Mouse (Mus musculus) CD8-positive naive resting alpha-beta T cell, adult 2 months (primary cell): Measurements from ENCODE around the gene Gm45716.

Experiments
- DNase-seq, 2 experiments: peaks; one replicate each; pipeline ENCODE4 v3.0.0; 2022; ENCODE audit warnings: low read depth in 2 of 2, low spot score in 2 of 2

Gm45716 gene

DNA sequence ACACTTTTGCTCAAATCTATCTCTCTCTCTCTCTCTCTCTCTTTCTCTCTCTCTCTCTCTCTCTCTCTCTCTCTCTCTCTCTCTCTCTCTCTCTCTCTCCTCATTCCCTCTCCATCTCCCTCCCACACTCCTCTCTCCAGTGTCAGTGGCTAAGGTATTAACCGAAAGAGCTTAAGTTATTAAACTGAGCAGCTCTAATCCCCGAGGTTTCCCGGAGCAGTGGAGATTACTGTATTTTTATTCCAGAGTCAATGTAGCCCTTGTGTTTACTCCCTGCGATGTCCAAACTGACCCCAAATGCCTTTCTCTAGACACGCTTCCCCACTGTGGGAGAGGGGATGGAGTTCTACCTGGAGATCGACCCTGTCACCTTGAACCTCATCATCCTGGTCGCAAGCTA lies at the start of gene Gm45716:
Gene Gm45716, plus strand, starts transcription at position 243 of the 400 bp plus-strand sequence.
- no peak for DNase-seq

DNA sequence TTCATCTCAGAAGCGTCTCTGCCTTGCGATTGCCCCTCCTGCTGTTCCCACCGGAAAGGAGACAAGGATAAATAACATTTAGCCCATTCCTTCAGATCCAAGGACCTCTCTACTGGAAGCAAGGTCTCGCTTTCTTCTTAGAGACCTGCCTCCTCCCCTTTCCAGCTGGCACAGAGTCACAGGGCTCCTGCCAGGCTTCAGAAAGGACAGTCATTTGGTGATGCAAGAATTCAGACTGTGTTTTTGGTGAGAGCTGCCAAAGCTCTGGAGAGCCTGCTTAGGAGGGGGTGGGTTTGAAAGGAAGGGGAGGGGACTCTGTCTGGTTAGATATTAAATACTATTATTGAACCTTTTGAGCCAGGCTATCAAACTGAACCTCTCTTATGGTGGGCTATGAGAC lies 45.1 kb upstream of the Gm45716 start:
- no peak for DNase-seq

- DNase-seq, result no peak
Observed at GRCm38 (mm10) chr11:90142936-90143335, 44.5 kb upstream of the Gm45716 start.

DNA sequence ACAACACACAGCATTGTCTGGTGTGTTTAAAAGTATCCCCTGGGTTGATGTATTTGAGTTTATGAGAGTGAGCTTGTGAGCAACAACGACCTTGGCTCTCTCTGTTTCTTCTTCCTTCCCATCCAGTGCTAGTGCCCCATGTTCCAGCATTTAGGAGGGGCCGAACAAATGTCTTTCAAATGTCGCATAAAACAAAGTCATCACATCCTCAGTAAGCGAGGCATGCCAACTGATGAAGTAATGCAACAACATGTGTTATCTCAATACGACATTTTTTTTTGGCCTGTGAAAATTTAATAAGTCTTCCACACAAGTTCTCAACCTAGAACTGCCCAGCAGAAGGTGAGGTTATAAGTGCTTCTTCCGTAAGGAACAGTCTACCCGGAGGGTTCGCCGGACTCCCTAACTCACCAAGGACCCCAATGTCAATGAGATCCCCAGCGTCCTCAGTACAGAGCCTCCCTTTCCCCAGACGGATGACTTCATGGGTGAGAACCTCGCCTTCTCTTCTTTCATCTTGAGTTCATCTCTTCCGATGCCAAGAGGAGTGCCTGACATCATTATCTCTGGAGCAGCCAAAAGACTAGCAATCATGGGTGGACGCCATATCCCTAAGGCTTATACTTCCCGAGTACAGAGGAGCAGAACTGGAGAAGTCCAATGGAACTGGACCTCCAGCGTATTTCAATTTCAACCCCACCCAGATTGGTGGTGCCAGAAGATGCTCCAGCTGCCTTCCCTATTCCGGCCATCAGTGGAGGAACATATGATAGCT lies 41.2 kb upstream of the Gm45716 start:
- DNase-seq, result no peak

- DNase-seq, result no peak
Observed at GRCm38 (mm10) chr11:90155066-90155465, 32.4 kb upstream of the Gm45716 start.

DNA sequence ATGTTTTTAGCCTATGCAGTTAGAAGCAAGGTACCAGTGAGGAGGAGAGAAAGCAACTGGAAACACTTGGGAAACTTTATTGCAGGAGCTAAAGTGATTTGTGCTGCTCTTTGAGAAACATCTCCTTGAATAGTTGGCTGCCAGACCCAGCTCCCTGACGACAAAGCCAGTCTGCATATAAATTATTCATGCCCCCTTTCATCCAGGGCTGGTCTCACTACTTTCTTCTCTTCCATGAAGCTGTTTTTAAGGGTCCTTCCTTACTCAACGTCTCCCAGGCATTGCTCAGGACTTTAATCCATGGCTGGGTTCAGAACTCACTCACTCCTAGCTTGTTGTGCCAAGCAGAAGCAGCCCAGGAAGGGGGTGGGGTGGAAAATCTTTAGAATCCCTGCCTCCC lies 32.0 kb upstream of the Gm45716 start:
- DNase-seq, result no peak

- DNase-seq, result no peak
Observed at GRCm38 (mm10) chr11:90167771-90168170, 19.7 kb upstream of the Gm45716 start.

DNA sequence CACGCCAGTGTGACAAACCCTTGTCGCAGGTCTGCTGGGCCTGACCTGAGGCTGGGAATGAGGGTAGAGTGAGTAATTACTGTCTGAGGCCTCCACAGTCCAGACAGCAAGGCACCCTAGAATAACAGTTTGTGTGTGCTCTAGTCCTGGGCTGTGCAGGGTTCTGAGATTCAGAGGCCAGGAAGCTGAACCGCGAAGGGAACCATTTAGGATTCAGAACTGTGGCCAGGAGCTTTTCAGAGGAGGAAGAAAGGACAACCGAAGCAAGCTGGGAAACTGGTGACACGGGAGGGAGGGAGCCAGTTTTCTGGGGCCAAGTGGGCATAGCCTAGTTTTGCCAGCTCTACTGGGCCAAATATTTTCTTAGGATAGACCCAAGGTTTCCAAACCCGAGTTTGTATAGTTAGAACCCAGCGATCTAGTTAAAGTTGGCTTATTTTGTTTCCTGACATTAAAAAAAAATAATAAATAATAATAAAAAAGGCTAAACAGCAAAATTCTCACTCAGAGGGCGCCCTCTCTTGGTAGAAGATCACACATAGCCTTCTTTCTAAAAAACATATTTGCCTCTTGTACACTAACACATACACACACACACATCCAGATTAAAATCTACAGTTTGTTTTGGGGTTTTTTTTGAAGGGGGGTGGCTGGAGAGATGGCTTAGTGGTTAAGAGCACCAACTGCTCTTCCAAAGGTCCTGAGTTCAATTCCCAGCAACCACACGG lies 19.0 kb upstream of the Gm45716 start:
- no peak for DNase-seq

GRCm38 (mm10) chr11:90169200-90170013 lies 18.1 kb upstream of the Gm45716 start:
- DNase-seq, result no peak

DNA sequence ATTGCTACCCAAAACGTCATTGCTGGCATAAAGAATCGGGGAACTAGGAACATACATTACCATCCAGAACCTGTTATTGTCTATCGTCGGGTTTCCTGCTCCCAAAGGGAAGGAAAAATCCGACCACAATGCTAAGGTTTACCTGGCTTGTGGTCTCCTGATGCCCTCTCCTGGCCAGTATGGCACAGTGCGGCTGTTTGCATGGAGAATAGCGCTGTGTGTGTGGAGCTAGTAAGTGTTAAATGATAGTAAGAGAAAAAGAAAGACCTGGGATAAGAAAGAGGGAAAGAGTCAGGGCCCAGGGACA lies 17.5 kb upstream of the Gm45716 start:
- DNase-seq, result no peak

DNA sequence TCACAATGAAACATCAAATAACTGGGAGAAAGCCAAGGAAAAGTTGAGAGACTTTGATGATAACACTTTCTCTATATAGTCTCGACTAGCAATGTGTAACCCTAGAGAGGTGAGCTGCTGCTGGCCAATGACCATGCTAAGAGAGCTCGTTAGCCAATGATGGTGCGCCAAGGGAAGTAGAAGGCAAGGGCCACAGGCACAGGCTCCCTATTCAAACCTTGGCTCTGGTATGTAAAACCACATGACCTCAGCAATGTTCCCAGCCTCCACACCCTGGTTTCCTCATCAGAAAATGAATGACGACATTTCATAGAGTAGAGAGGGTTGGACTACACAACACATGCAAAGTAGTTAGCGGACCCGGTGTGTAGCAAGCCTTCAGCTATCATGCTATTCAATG lies 15.2 kb upstream of the Gm45716 start:
- no peak for DNase-seq

GRCm38 (mm10) chr11:90175634-90176300 lies 11.7 kb upstream of the Gm45716 start:
- DNase-seq, result no peak

GRCm38 (mm10) chr11:90177389-90177788 lies 10.1 kb upstream of the Gm45716 start:
- no peak for DNase-seq

GRCm38 (mm10) chr11:90183361-90183760 lies 4.1 kb upstream of the Gm45716 start:
- DNase-seq, result peak in 1 of 2 experiments; percentile 1

GRCm38 (mm10) chr11:90184756-90185155 lies 2.7 kb upstream of the Gm45716 start:
- DNase-seq, result no peak

DNA sequence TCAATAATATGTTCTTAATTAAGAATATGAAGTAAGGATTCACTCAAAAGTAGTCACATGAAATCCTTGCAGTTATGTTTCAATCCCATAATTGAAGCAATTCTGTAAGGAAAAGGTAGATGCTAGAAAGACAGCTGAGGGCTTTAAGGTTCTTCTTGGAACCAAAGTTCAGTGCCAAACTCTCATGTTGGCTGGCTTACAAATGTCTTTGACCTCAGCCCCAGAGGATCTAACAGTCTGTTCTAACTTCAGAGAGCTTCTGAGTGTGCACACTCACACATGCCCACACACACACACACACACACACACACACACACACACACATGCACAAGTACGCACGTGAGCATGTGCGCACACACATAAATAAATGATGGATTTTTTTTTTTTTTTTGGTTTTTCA lies 2.7 kb downstream of the Gm45716 start:
- DNase-seq, result no peak

- no peak for DNase-seq
Observed at GRCm38 (mm10) chr11:90194946-90195345, 7.5 kb downstream of the Gm45716 start.

DNA sequence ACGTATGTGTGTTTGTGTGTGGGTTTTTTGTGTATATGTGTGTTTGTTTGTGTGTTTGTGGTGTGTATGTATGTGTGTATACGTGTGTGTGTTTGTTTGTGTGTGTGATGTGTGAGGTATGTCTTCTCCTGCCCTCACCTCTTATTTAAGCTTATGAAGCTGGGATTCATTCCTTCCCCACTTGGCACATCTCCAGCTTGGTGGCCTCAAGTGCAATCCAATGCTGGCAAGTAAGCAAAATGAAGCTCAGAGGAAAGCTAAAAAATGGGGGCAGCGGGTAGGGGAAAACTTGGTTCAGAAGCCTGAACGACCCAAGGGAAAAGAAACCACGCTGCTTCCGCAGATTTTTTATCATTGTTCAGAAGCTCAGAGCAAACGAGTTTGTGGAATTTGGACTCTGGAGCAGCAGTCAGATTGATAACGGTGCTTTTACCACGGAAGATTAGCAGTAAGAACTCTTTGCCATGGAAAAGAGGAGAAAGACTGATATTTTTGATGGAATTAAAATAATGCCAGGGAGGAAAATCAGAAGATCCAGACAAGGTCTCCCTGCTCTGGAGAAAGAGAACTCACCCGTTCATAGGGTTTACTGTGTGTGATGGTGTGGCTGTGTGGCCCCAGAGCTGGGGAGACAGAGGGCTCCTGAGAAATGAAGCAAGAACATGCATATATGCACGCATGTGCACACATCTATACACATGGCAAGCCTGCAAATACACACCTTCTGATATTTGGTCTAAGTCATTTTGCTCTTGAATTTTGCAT lies 8.5 kb downstream of the Gm45716 start:
- no peak for DNase-seq

GRCm38 (mm10) chr11:90196521-90197215 lies 9.2 kb downstream of the Gm45716 start:
- DNase-seq, result no peak

DNA sequence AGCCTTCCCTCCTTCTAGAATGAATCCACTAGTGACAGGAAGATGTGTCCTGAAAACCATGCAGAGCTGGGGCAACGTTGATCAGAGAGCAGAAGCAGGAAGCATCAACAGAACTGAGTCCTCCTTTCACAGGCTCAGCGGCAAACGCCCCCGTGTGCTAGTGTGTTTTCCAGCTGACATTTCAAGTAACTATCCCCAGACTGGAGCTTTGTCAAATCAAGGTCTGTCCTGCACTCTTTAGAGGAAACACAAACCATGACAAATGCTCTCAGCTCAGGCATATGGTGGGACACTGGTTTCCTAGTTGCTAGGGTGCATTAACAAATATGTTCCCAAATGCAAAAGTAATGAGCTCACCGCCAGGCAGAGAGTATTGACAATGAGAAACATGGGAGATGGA lies 10.6 kb downstream of the Gm45716 start:
- no peak for DNase-seq
